Mouse (Mus musculus): ENCODE results near the gene Alx1. TPM values are rescaled to one million over a fixed set of nuclear protein-coding genes. Genes with fewer than 3 reads are reported as not detected.

The Alx1 gene
- polyA plus RNA-seq (2012; ENCODE audit: low replicate concordance) = not detected in 2 replicates

DNA sequence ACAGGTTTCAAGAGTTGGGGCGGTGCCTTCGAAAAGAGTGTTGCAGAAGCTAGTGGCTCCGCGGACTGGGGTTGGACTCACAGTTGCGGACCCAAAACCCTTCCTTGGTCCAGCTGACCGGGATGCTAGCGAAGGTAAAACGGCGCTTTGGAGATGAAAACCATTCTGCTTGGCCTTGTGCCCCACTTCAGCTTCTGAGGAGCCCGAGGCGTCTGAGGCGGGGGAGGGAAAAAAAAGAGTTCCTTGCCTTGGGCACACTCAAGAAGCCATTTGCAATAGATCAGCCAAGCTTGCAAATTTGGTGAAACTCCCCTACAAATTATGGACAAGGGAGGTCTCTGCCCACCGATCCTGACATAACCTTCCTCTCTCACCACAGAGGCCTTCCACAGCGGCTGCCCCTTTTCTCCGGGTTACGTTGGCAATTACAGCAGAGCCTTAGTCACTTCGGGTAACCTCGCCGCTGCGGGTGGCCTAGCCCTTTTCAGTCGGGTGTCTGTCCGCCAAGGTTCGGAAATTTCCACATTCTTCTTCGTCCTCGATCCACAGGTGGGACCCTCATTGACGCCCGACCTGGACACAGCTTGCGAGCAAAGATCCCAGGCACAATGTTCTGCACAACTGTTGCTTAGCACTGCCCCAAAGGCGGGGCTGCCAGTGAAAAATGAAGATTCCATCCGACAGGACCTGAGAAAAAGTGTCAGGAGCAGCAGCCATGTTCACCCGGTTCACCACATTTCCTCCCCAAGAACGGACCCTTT is at the start of gene Alx1:
Gene Alx1 (minus strand): TSS at position 486 of the 761 bp plus-strand sequence.

Other genes starting within 250 kb of the Alx1 start
- gene Lrriq1, start 206.1 kb upstream of the Alx1 start, polyA plus RNA-seq (2012; ENCODE audit: low replicate concordance) = not detected in 2 replicates

Data from leukemia stem cell, adult 10-12 weeks (primary cell).